Mouse (Mus musculus) heart, embryonic 11.5 days (tissue): Measurements from ENCODE around the gene Kat2a. TPM values are rescaled to one million over a fixed set of nuclear protein-coding genes. Genes with fewer than 3 reads are reported as not detected.

Source experiments
- ATAC-seq: fragments of 200-750 bp; cut with Nextera tagmentation; replicated peaks from 2 replicates; pipeline ENCODE4 v1.8.0; 2017; ENCODE audit warnings: moderate library complexity; ENCODE audit not compliant: insufficient number of reproducible peaks, low FRiP score, low TSS enrichment
- H3K27ac ChIP-seq: fragments of 300-500 bp; sonication (generic); 2 replicates; pipeline ENCODE4 v1.5.1; 2014; ENCODE audit warnings: mild to moderate bottlenecking, low read depth, low read length
- H3K27me3 ChIP-seq: fragments of 300-500 bp; sonication (generic); 2 replicates; pipeline ENCODE4 v1.6.1; 2014; ENCODE audit warnings: mild to moderate bottlenecking, low read length, mixed read lengths; ENCODE audit not compliant: control insufficient read depth, insufficient read depth
- H3K36me3 ChIP-seq: fragments of 300-500 bp; sonication (generic); 2 replicates; pipeline ENCODE4 v1.6.1; 2014; ENCODE audit warnings: mild to moderate bottlenecking, low read length, moderate library complexity, mixed read lengths; ENCODE audit not compliant: control insufficient read depth, insufficient read depth
- H3K4me1 ChIP-seq: fragments of 300-500 bp; sonication (generic); 2 replicates; pipeline ENCODE4 v1.6.1; 2014; ENCODE audit warnings: low read length; ENCODE audit not compliant: control insufficient read depth, insufficient read depth
- H3K4me2 ChIP-seq: fragments of 300-500 bp; sonication (generic); 2 replicates; pipeline ENCODE4 v1.6.1; 2014; ENCODE audit warnings: mild to moderate bottlenecking, moderate library complexity
- H3K4me3 ChIP-seq: fragments of 300-500 bp; sonication (generic); 2 replicates; pipeline ENCODE4 v1.5.1; 2014; ENCODE audit warnings: low read depth, low read length
- H3K9ac ChIP-seq: fragments of 300-500 bp; sonication (generic); 2 replicates; pipeline ENCODE4 v1.6.1; 2014; ENCODE audit warnings: mild to moderate bottlenecking, low read depth, low read length, moderate library complexity
- H3K9me3 ChIP-seq: fragments of 300-500 bp; sonication (generic); replicated peaks from 2 replicates; pipeline ENCODE4 v1.6.1; 2016; ENCODE audit warnings: low read length; ENCODE audit not compliant: control insufficient read depth
- WGBS: fragments of 180-500 bp; shearing (Covaris S2); extraction: QIAGEN DNeasy Blood & Tissue Kit; methylation state at CpG from one replicate; pipeline ENCODE4 v1.1.7; 2014; ENCODE audit not compliant: insufficient replicate concordance; 5-methylcytosine and 5-hydroxymethylcytosine counted together
- polyA plus RNA-seq: library from polyadenylated mRNA; unstranded; fragments of >200 nt; fragmentation: Nextera tagmentation; extraction: Ambion mirVana; gene quantifications from 2 replicates; pipeline ENCODE4 v1.2.1, GENCODE M21; 2014

Kat2a gene
- polyA plus RNA-seq, 1 experiment from 2014 or later = 36.7 TPM

DNA sequence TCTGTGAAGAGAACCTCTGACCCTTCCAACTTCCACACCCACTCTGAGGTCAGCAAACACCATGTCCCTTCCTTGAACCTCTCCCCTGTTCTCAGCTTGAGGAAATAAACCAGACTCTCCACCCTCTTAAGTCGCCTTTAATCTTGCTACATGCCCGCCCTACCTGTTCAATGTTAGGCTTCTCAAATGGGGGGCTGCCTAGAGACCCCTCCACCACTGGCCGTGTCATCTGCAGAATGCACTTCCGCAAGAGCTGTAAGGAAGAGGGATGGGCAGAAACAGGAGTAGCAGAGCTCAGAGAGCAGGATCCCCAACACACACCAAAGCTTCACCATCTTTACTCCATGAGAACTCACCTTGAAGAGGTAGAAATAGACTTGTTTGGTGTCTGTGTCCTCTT lies 1.3 kb downstream of the Kat2a start:
- Histone ChIP-seq H3K4me3 (no peak overlapping the region), H3K27ac (no peak overlapping the region), H3K9ac (no peak overlapping the region), H3K4me2 (peak overlapping the region; percentile 62; the same call in 1 of the 2 replicates), H3K4me1 (peaks cover 23% of the 10 kb centered on the region), H3K9me3 (no peaks in the 10 kb centered on the region), H3K27me3 (no peaks in the 10 kb centered on the region), H3K36me3 (peaks cover 13% of the 10 kb centered on the region)
- 76% methylated on average over 4 of the region's 4 CpGs for WGBS
- no peak for ATAC-seq

GRCm38 (mm10) chr11:100710528-100710927 lies 1.7 kb downstream of the Kat2a start:
- no peaks in the 10 kb centered on the region for H3K27me3 ChIP-seq
- peaks cover 10% of the 10 kb centered on the region for H3K36me3 ChIP-seq
- no peak overlapping the region for H3K27ac ChIP-seq
- ATAC-seq = no peak
- 93% methylated on average over 15 of the region's 15 CpGs for WGBS
- H3K4me3 ChIP-seq = no peak overlapping the region
- H3K4me1 ChIP-seq = peaks cover 23% of the 10 kb centered on the region
- no peak overlapping the region for H3K9ac ChIP-seq
- H3K4me2 ChIP-seq = no peak overlapping the region
- no peaks in the 10 kb centered on the region for H3K9me3 ChIP-seq

DNA sequence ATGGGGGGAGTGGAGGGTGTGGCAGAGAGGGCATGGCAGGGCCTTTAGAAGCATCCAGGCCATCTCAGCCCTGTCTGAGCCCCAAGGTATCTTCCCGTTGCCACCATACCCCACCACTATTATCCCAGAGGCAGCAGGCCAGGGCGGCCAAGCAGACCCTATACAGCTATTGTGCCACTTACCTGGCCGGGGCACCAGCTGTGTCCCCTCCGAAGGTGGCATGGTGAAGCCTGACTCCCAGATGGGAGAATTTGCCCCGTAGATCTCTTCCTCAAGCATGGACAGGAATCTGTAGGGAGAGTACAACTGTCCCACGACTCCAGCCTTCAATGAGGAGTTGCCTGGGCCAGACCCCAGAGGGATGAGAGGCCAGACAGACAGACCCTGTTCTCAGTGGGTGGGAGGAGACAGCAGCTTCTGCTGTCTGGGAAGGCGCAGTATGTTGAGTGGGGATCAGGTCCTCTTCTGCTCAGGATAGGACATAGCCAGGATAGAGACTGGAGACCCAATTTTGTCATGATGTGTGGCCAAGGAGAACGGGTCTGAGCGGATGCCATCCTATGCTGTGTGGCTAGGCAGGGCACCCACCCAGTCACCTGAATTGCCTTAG lies 3.0 kb downstream of the Kat2a start:
- no peaks in the 10 kb centered on the region for H3K27me3 ChIP-seq
- no peak overlapping the region for H3K27ac ChIP-seq
- peaks cover 17% of the 10 kb centered on the region for H3K4me1 ChIP-seq
- no peak overlapping the region for H3K4me3 ChIP-seq
- H3K36me3 ChIP-seq = peaks cover 17% of the 10 kb centered on the region
- no peak overlapping the region for H3K9ac ChIP-seq
- no peak overlapping the region for H3K4me2 ChIP-seq
- no peak for ATAC-seq
- no peaks in the 10 kb centered on the region for H3K9me3 ChIP-seq
- 91% methylated on average over 9 of the region's 9 CpGs for WGBS

DNA sequence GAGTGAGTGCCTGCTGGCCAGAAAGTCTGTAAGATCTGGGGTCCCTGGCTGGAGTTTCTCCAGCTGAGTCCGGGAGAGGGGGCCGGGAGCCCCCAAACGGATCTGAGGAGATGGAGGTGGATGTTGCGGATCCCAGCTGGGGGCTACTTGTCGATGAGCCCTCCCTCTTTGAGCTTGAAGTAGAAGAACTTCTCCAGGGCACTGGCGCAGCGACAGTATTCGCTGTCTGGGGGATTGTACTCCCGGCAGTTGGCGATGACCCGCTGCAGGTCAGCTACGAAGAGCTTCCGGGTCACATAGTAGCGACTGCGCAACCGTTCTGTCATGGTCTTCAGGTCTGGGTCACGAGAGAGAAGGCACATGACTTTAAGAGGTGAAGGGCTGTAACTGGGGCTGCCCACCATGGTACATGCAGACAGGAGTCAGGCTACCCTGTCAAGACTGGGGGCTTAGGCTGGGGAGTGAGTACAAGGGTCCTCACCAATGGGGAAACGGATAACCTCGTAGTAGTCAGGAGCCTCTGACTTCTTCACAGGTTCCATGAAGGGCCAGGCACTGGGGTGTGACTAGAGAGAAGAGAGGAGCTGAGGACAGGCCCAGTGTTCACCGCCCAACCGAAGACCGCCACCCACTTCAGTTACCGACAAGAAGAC lies 7.0 kb downstream of the Kat2a start:
- no peak overlapping the region for H3K9ac ChIP-seq
- no peaks in the 10 kb centered on the region for H3K9me3 ChIP-seq
- H3K4me2 ChIP-seq = no peak overlapping the region
- no peak for ATAC-seq
- WGBS = 92% methylated on average over 23 of the region's 23 CpGs
- H3K4me3 ChIP-seq = no peak overlapping the region
- H3K36me3 ChIP-seq = peaks cover 17% of the 10 kb centered on the region
- H3K27me3 ChIP-seq = peaks cover 5% of the 10 kb centered on the region; the same call in 1 of the 2 replicates
- H3K27ac ChIP-seq = no peak overlapping the region
- 0 out of 2 replicates have a peak, but pooled peaks cover 9% of the 10 kb centered on the region for H3K4me1 ChIP-seq

- H3K4me1 ChIP-seq = 0 out of 2 replicates have a peak, but pooled peaks cover 9% of the 10 kb centered on the region
Measured at GRCm38 (mm10) chr11:100703851-100704531, 8.3 kb downstream of the Kat2a start, which contains the start of gene Dhx58. Dhx58 (minus strand) TSS chr11:100704271.

GRCm38 (mm10) chr11:100703366-100703765 lies 8.9 kb downstream of the Kat2a start:
- Histone ChIP-seq H3K4me2 (no peak overlapping the region), H3K4me1 (0 out of 2 replicates have a peak, but pooled peaks cover 9% of the 10 kb centered on the region)
- WGBS = 64% methylated on average over 11 of the region's 11 CpGs

More at GRCm38 (mm10) chr11:100703851-100704531, 8.3 kb downstream of the Kat2a start, which contains the start of gene Dhx58:
- no peak for ATAC-seq
- no peak within 1 kb of the TSS for H3K4me3 ChIP-seq
- H3K9me3 ChIP-seq = no peaks in the 10 kb centered on the region
- H3K4me2 ChIP-seq = no peak within 1 kb of the TSS
- no peak within 1 kb of the TSS for H3K27ac ChIP-seq
- peaks cover 17% of the 10 kb centered on the region for H3K36me3 ChIP-seq
- 67% methylated on average over 7 of the region's 7 CpGs for WGBS
- H3K27me3 ChIP-seq = peaks cover 5% of the 10 kb centered on the region; the same call in 1 of the 2 replicates
- 0 out of 2 replicates have a peak within 1 kb of the TSS, but pooled peaks have one; percentile 16 for H3K9ac ChIP-seq

DNA sequence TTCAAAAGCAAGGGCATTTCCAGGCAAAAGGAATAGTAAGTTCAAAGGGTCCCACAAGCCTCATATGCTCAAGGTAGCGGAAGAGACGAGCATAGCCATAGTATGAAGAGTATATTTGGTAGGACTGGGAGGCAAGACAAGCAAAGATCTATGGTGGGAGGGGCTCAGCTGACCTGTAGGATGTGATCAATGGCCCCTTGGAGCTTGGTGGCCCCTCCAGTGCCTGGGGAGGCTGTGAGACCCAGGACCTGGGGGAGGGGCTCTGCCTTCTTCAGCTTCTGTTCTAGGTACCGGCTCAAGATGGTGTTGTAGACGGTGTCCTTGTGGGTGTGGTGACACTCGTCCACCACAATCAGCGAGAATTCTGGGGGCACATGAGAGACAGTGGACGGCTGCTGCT lies 9.4 kb downstream of the Kat2a start:
- Histone ChIP-seq H3K27me3 (peaks cover 5% of the 10 kb centered on the region; the same call in 1 of the 2 replicates), H3K4me3 (peak overlapping the region; percentile 25), H3K9me3 (no peaks in the 10 kb centered on the region), H3K36me3 (peaks cover 11% of the 10 kb centered on the region), H3K4me2 (peak overlapping the region; percentile 50), H3K9ac (no peak overlapping the region), H3K27ac (no peak overlapping the region), H3K4me1 (0 out of 2 replicates have a peak, but pooled peaks cover 9% of the 10 kb centered on the region)
- 40% methylated on average over 7 of the region's 7 CpGs for WGBS
- ATAC-seq = no peak

More at GRCm38 (mm10) chr11:100703366-100703765, 8.9 kb downstream of the Kat2a start:
- ATAC-seq = no peak
- H3K36me3 ChIP-seq = peaks cover 13% of the 10 kb centered on the region
- H3K4me3 ChIP-seq = no peak overlapping the region
- peaks cover 5% of the 10 kb centered on the region; the same call in 1 of the 2 replicates for H3K27me3 ChIP-seq
- H3K9me3 ChIP-seq = no peaks in the 10 kb centered on the region
- H3K9ac ChIP-seq = no peak overlapping the region
- no peak overlapping the region for H3K27ac ChIP-seq

GRCm38 (mm10) chr11:100702081-100702851 lies 10.0 kb downstream of the Kat2a start:
- Histone ChIP-seq H3K27me3 (peaks cover 5% of the 10 kb centered on the region; the same call in 1 of the 2 replicates), H3K4me1 (0 out of 2 replicates have a peak, but pooled peaks cover 9% of the 10 kb centered on the region), H3K36me3 (peaks cover 11% of the 10 kb centered on the region), H3K4me3 (peak overlapping the region; percentile 25), H3K27ac (no peak overlapping the region), H3K9me3 (no peaks in the 10 kb centered on the region), H3K9ac (no peak overlapping the region), H3K4me2 (peak overlapping the region; percentile 50)
- no peak for ATAC-seq
- WGBS = 35% methylated on average over 19 of the region's 19 CpGs
